Mouse (Mus musculus): ENCODE results near the gene Pam. TPM values are rescaled to one million over a fixed set of nuclear protein-coding genes. Genes with fewer than 3 reads are reported as not detected.

Gene Pam
- polyA plus RNA-seq, 1 experiment, result 78.7 TPM

DNA sequence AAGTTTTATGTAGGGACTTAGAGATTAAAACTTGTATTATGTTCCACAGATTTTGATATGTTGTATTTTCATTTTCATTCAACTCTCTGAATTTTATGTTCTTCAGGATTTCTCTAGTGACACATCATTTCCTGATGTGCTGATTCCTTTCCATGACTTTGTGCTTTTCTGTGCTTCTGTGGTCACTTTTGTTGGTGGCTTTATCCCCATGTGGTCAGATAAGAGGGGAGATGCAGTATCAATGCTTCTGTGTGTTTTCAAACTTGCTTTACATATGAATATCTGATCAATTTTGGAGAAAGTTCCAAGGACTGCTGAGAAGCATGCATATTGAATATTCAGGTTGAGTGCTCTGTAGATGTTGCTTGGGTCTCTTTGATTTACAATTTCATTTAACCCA, 290.9 kb downstream of the Pam start:
- TF ChIP-seq POLR2A (IDR thresholded peaks at IDR 0.05; ENCODE audit: low read depth, low read length), result no peak
- TF ChIP-seq CTCF (IDR thresholded peaks at IDR 0.05; ENCODE audit: borderline replicate concordance, insufficient read depth, low read length), result no peak
- Histone ChIP-seq H3K27ac (ENCODE audit: insufficient read depth, low read length) (no peak overlapping the region), H3K4me3 (ENCODE audit: insufficient read depth, low read length) (no peak overlapping the region), H3K4me1 (ENCODE audit: control insufficient read depth, insufficient read depth, low read length) (no peaks in the 10 kb centered on the region)

- H3K4me3 ChIP-seq (ENCODE audit: insufficient read depth, low read length), result no peak overlapping the region
- TF ChIP-seq CTCF (IDR thresholded peaks at IDR 0.05; ENCODE audit: borderline replicate concordance, insufficient read depth, low read length), result no peak
- no peak for TF ChIP-seq POLR2A (IDR thresholded peaks at IDR 0.05; ENCODE audit: low read depth, low read length)
- H3K4me1 ChIP-seq (ENCODE audit: control insufficient read depth, insufficient read depth, low read length), result no peaks in the 10 kb centered on the region
Measured at GRCm38 (mm10) chr1:97802207-97802902, 293.1 kb downstream of the Pam start.

DNA sequence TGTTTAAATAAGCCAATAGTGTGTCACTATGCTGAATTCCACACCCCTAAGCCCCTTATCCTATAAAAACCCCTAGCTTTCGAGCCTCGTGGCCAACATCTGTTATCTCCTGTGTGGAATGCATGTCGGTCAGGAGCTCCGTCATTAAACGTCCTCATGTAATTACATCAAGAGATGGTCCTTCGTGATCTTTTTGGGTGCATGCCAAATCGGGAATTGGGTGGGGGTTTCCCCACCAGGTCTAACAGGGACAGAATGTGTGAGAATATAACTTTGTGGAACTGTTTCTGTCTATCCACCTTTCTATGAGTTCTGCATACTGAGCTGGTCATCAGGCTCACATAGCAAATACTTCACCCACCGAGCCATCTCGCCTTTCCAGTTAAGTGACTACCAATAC, 299.5 kb downstream of the Pam start:
- Histone ChIP-seq H3K4me1 (ENCODE audit: control insufficient read depth, insufficient read depth, low read length) (no peaks in the 10 kb centered on the region), H3K27ac (ENCODE audit: insufficient read depth, low read length) (no peak overlapping the region), H3K4me3 (ENCODE audit: insufficient read depth, low read length) (no peak overlapping the region)
- TF ChIP-seq CTCF (IDR thresholded peaks at IDR 0.05; ENCODE audit: borderline replicate concordance, insufficient read depth, low read length), result no peak
- TF ChIP-seq POLR2A (IDR thresholded peaks at IDR 0.05; ENCODE audit: low read depth, low read length), result no peak

More at GRCm38 (mm10) chr1:97802207-97802902, 293.1 kb downstream of the Pam start:
- no peak overlapping the region for H3K27ac ChIP-seq (ENCODE audit: insufficient read depth, low read length)

DNA sequence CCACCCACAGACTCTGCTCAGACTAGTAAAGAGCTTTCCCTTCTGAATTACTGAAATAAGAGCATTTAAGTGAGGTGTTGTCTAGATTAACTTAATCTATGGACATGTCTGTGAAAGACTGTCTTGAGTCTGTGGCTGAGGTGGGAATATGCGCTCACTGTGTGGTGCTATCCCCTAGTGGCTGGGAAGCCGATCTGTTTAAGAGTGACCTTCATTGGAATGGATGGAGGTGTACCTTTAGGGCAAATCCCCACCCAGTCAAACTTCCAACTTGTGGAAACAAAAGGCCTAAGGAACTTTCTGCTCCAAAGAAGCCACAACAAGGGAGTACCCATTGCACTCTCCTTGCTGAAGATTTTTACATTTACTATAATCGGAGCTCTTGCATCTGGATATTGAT, 301.3 kb downstream of the Pam start:
- TF ChIP-seq POLR2A (IDR thresholded peaks at IDR 0.05; ENCODE audit: low read depth, low read length), result no peak
- TF ChIP-seq CTCF (IDR thresholded peaks at IDR 0.05; ENCODE audit: borderline replicate concordance, insufficient read depth, low read length), result no peak
- no peaks in the 10 kb centered on the region for H3K4me1 ChIP-seq (ENCODE audit: control insufficient read depth, insufficient read depth, low read length)
- H3K27ac ChIP-seq (ENCODE audit: insufficient read depth, low read length), result no peak overlapping the region
- H3K4me3 ChIP-seq (ENCODE audit: insufficient read depth, low read length), result no peak overlapping the region

- Histone ChIP-seq H3K4me1 (ENCODE audit: control insufficient read depth, insufficient read depth, low read length) (no peaks in the 10 kb centered on the region), H3K27ac (ENCODE audit: insufficient read depth, low read length) (no peak overlapping the region), H3K4me3 (ENCODE audit: insufficient read depth, low read length) (no peak overlapping the region)
- no peak for TF ChIP-seq POLR2A (IDR thresholded peaks at IDR 0.05; ENCODE audit: low read depth, low read length)
- no peak for TF ChIP-seq CTCF (IDR thresholded peaks at IDR 0.05; ENCODE audit: borderline replicate concordance, insufficient read depth, low read length)
Measured at GRCm38 (mm10) chr1:97788490-97788889, 307.0 kb downstream of the Pam start.

DNA sequence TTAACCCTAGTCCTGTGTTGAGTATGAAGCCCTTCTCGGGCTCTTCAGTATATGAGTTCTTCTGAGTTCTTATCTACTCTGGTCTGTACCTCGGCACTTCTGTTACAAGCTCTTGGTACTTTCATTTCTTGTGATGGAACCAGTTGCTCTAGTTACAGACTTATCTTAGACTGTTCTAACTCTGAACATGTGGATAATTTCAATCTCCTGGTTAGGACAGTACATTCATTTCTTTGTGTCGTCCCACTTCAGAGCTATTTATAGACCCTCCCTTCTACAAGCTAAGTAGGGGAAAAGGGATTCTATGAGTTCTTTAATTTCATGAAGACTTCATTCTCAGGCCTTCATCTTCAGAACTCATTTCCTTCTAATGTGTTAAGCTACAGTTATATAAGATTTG, 307.8 kb downstream of the Pam start:
- no peak for TF ChIP-seq CTCF (IDR thresholded peaks at IDR 0.05; ENCODE audit: borderline replicate concordance, insufficient read depth, low read length)
- TF ChIP-seq POLR2A (IDR thresholded peaks at IDR 0.05; ENCODE audit: low read depth, low read length), result no peak
- Histone ChIP-seq H3K27ac (ENCODE audit: insufficient read depth, low read length) (no peak overlapping the region), H3K4me1 (ENCODE audit: control insufficient read depth, insufficient read depth, low read length) (no peaks in the 10 kb centered on the region), H3K4me3 (ENCODE audit: insufficient read depth, low read length) (no peak overlapping the region)

GRCm38 (mm10) chr1:97785685-97786393, 309.6 kb downstream of the Pam start:
- TF ChIP-seq POLR2A (IDR thresholded peaks at IDR 0.05; ENCODE audit: low read depth, low read length) (no peak), CTCF (IDR thresholded peaks at IDR 0.05; ENCODE audit: borderline replicate concordance, insufficient read depth, low read length) (no peak)
- Histone ChIP-seq H3K27ac (ENCODE audit: insufficient read depth, low read length) (no peak overlapping the region), H3K4me3 (ENCODE audit: insufficient read depth, low read length) (no peak overlapping the region), H3K4me1 (ENCODE audit: control insufficient read depth, insufficient read depth, low read length) (no peaks in the 10 kb centered on the region)

DNA sequence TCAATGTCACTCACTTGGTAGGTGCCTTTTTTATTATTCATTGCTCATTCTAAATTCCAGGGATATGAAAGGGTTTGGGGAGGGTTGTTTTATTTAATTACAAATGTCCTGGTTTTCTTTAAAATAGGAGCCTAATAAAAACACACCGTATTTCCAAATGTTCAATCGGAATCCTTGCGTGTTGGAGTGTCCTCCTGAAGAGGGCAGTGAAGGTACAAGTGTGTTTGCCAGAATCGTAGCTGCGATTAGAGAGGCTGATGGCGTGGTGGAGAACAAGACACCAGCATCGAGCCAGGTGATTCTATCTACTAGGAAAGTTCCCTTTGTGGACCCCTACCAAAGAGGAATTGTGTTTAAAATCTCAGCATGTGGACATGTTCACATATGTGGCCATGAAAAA, 310.5 kb downstream of the Pam start:
- Histone ChIP-seq H3K4me1 (ENCODE audit: control insufficient read depth, insufficient read depth, low read length) (no peaks in the 10 kb centered on the region), H3K4me3 (ENCODE audit: insufficient read depth, low read length) (no peak overlapping the region), H3K27ac (ENCODE audit: insufficient read depth, low read length) (no peak overlapping the region)
- no peak for TF ChIP-seq POLR2A (IDR thresholded peaks at IDR 0.05; ENCODE audit: low read depth, low read length)
- no peak for TF ChIP-seq CTCF (IDR thresholded peaks at IDR 0.05; ENCODE audit: borderline replicate concordance, insufficient read depth, low read length)

DNA sequence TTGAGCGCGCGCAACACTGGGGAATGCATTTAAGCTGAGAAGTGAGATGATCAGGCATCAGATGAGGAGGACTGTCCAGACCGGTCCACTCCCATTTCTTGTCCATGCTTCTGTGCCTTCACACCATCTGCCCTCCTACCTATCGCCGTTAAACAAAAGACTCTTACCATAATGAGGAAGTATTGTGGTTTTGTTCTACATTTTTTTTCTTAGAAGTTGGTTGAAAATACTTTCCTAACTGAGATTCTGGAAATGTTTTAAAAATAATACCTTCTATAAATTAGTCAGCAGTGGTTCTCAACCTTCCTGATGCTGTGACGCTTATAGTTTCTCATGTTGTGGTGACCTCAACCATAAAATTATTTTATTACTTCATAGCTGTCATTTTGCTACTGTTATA, 313.8 kb downstream of the Pam start:
- Histone ChIP-seq H3K27ac (ENCODE audit: insufficient read depth, low read length) (no peak overlapping the region), H3K4me1 (ENCODE audit: control insufficient read depth, insufficient read depth, low read length) (no peaks in the 10 kb centered on the region), H3K4me3 (ENCODE audit: insufficient read depth, low read length) (no peak overlapping the region)
- TF ChIP-seq CTCF (IDR thresholded peaks at IDR 0.05; ENCODE audit: borderline replicate concordance, insufficient read depth, low read length), result no peak
- TF ChIP-seq POLR2A (IDR thresholded peaks at IDR 0.05; ENCODE audit: low read depth, low read length), result no peak

DNA sequence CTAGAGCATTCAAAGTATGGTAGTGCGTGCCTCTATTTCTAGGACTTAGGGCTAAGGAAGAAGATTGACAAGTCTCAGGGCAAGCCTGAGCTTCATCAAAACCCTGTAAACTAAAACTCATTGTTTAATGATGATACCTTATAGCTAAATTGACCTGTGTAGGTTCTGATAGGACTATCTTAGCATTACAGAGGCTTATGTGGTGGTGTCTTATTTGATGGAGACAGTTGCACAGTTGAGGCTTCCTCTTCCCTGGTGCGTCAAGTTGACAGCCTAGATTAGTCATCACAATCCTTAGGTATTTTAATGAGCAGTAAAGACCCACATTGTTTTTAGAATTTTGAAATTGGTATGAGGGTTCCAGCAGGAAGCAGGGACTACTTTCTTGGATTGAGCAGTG, 321.5 kb downstream of the Pam start:
- TF ChIP-seq CTCF (IDR thresholded peaks at IDR 0.05; ENCODE audit: borderline replicate concordance, insufficient read depth, low read length) (no peak), POLR2A (IDR thresholded peaks at IDR 0.05; ENCODE audit: low read depth, low read length) (no peak)
- Histone ChIP-seq H3K4me3 (ENCODE audit: insufficient read depth, low read length) (no peak overlapping the region), H3K27ac (ENCODE audit: insufficient read depth, low read length) (no peak overlapping the region), H3K4me1 (ENCODE audit: control insufficient read depth, insufficient read depth, low read length) (no peaks in the 10 kb centered on the region)

Data from embryonic fibroblast, embryonic 13.5 days (primary cell).